Mouse (Mus musculus) liver, postnatal 0 days (tissue): Measurements from ENCODE around the gene Gadl1.

Experiments used
- CTCF ChIP-seq: sonication (generic); IDR thresholded peaks from 2 replicates; pipeline ENCODE4 v1.5.1; 2016; ENCODE audit warnings: antibody characterized with exemption, low read depth
- EP300 ChIP-seq: IDR thresholded peaks from 2 replicates; pipeline ENCODE4 v1.6.1; 2016; ENCODE audit warnings: antibody characterized with exemption, low read depth, mild to moderate bottlenecking

DNA sequence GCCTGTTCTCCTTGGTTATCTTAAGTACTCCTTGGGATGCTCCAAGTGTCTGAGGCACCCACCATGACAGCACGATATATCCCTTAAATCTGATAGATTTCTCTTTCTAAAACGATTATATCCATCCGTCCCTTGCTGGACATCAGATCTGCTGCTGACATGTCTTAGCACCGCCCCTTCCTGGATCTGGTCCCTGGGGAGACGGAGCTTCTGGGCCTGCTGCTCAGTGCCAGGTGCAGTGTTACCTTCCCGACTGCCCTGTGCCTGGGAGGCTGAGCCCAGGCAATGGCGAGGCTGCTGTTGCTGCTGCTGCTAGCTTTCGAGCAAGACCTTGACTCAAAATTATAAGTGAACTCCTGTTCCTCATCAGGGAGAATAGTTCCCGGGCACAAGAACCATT is 190.8 kb downstream of the Gadl1 start:
- TF ChIP-seq CTCF (no peak), EP300 (no peak)
